Mouse (Mus musculus): Measurements from ENCODE around the gene Cyth1.

Gene Cyth1

DNA sequence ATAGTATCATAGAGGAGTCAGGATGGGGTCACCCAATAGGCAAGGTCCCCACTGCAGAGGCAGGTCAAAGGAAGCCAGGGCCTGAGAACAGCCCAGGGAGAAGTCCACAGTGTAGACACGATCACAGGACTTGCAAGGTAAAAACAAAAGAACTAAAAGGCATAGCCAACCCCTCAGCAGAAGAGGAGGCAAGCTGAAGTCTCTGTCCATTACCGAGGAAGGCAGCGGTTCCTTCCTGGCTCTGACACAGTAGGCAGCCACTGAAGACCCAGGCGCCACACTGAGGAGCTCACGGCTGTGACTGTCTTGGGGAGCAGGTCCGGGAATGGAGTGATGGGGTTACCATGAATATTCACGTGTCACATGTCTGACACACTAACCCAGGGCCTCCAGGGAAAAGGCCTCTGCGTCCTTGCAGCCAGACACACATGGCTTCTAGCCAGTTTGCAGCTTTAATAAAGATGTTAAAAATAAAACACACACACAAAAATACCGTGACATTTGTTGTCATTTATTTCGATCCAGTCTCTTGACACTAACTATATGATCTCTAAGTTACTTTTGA is 51.5 kb downstream of the Cyth1 start:
- no peak for DNase-seq

DNA sequence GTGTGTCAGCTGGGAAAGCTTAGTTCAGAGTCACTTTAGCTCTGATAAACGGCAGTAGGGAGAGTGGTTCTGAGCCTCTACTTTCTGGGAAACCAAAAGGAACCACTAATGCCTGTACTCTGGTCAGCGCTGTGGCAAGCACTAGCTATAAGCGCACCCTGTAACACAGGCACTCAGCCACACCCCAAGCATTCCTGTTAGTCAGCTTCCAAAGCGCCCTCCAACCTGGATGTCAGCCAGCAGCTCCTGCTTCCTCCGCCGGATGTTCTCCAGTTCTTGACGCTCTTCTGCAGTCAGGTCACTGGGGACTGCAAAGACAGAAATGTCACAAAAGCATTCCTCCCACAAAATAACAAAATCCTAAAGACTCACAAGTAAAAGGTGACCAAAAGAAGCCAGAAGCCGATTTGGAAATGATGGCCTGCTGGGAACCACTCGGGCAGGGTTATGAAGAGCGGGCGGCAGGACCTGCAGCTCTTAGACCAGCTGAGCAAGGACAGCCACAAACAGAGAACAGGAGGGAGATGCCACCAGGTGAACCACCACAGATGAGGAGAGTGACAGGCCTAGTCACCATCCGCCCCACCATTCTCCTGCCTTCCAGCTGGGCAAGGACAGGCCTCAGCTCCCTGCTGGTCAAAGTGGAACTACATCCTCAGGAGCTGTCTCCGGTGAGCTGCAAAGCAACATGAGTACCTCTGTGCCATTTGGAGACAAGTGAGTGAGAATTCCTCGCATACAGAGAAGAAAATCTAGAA is 54.8 kb downstream of the Cyth1 start:
- DNase-seq = peak; percentile 83 to 89

DNA sequence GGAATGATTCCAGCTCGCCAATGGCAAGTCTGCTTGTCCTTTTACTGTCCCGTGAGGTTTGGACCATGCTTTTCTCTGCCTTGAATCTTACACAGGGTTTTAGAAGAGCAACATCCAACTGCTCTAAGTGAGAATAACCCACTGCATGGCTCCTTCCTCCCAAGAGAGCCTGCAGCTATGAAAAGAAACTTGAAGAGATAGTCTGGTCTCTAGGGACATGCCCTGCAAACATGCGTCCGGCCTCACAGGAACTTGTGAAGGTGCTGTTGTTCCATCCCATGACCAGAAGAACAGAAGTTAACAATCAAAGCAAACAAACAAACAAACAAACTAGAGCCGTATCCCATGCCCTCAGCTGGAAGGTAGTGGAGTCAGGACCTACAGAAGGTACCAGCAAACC is 55.4 kb downstream of the Cyth1 start:
- DNase-seq = no peak

DNA sequence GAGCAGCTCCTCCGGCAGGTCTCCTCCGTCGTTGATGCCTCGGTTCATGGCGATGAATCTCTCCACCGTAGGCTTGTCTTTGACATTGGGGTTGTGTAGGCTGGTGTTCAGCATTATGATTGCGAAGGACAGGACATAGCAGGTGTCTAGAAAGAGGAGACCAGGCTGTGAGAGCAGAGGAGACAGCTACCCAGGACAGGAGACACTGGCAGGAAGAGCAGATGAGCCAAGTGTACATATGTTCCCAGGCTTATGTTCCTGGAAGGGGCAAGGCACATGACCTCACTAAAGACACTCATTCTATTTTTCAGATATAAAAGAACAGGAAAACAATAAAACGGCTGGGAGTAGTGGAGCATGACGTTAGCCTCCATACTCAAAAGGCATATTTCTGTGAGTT is 65.6 kb downstream of the Cyth1 start:
- no peak for DNase-seq

DNA sequence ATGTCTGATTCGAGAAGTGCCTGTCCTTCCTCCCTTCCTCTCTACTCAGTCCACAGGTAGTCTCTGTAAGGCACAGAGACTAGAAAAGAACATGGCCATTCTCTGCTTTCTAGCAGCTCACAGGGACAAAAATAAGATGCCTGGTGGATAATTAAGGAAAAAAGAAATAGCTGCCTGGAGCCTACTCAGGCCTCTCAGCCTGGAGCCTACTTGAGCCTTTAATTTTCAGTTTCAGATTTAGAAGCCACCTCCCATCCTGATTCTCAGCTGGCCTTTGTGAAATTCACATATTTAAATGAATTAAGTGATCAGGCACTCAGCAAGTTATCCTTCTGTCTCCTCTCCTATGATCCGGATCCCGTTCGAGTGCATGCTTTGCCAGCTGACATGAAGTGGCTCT is 66.0 kb downstream of the Cyth1 start:
- DNase-seq = no peak

DNA sequence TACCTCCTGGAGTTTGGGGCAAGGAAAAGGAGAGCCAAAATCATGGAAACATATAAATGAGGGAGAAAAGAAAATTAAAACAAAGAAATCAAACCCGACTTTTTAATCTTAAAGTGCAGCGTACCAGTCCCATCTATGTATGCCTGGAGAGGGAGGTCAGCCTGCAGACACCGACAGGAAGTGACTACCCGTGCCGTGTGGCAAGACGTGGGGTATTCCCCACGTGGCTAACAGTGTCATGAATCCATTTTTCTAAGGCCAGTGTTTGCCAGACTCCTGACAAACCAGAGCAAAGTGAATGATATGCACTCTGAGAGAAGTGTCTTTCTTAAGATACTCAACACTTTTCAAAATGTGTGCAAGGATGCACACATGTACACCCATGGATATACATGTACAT is 68.2 kb downstream of the Cyth1 start:
- no peak for DNase-seq

GRCm38 (mm10) chr11:118178236-118178635 is 70.2 kb downstream of the Cyth1 start:
- DNase-seq = no peak

- DNase-seq = no peak
These were observed 73.6 kb downstream of the Cyth1 start for GRCm38 (mm10) chr11:118174752-118175151.

GRCm38 (mm10) chr11:118172768-118173167 is 75.6 kb downstream of the Cyth1 start:
- no peak for DNase-seq

DNA sequence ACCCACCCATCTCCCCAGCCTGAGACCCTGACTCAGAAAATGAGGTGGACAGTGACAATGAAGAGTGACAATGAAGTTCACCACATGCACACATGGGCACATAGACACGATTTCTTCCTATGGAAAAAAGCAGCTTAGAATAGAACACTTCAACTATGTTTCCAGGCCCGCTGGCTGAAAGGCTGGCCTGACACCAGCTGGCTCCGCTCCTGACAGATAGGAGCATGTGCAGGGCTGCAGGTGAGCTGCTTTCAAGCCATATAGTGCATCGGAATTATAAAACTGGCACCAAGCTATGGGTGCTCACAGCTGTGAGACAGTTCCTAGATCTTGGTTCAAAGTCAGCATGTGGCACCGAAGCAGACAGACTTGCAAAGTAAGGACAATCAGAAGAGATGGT is 78.1 kb downstream of the Cyth1 start:
- no peak for DNase-seq

GRCm38 (mm10) chr11:118168714-118169113 is 79.7 kb downstream of the Cyth1 start:
- DNase-seq = no peak

GRCm38 (mm10) chr11:118166626-118167025 is 81.8 kb downstream of the Cyth1 start:
- DNase-seq = no peak

GRCm38 (mm10) chr11:118165681-118166080 is 82.7 kb downstream of the Cyth1 start:
- peak; percentile 56 to 70 for DNase-seq

GRCm38 (mm10) chr11:118164566-118164965 is 83.8 kb downstream of the Cyth1 start:
- DNase-seq = no peak

DNA sequence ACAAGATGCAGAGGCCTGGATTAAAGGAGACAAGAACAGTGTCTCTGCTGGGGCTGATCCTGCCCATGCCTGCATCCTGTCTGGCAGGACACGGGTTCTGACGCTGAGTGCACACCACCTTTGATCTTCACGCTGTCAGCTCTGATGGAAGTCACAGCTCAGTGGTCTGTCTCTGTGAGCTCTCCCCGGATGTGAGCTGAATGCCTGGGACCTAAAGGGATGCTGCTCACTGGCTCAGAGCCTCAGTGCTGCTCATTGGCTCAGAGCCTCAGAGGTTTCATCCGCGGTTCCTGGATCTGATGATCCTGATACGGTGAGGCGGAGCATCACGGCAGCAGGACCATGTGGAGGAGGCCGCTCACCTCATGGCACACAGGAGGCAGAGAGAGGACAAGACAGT is 86.1 kb downstream of the Cyth1 start:
- peak; percentile 45 to 58 for DNase-seq

DNA sequence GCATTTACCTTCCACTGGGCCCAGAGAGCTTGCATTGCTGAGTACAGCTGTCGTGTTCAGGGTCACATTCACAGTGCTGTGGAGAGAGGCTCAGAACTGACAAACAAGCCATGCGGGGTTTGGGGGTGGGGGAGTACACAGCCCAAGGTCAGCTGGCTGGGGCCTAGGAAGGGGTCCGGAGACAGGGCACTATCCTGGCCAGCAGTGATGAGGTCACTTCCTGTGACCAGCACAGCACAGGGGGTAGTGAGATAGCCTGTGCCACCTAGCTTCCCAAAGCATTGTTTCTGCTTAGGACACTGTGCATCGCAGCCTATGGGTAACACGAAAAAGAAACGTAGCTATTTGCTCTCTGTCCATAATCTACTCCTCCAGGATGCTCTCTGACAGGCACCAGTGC is 87.2 kb downstream of the Cyth1 start:
- peak; percentile 31 to 37 for DNase-seq

GRCm38 (mm10) chr11:118160763-118161162 is 87.6 kb downstream of the Cyth1 start:
- DNase-seq = peak in 1 of 2 experiments; percentile 15

DNA sequence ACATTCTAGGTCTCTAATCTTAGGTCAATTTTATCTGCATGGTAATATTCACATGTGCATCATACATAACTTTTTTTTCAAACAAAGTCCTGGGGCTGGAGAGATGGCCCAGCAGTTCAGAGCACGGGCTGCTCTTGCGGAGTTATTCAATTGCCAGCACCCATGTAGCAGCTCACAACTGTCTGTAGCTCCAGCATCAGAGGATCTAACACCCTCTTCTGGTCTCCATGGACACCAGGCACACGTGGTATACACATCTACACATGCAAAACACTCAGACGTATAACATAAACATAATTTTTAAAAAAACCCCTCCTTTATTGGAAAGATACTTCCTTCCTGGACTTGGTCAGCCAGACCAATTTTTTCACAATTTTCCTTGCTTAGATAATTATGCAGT is 89.6 kb downstream of the Cyth1 start:
- DNase-seq = no peak

- peak in 1 of 2 experiments; percentile 44 for DNase-seq
These were observed 91.8 kb downstream of the Cyth1 start for GRCm38 (mm10) chr11:118156480-118157060.

GRCm38 (mm10) chr11:118152964-118153363 is 95.4 kb downstream of the Cyth1 start:
- no peak for DNase-seq

- DNase-seq = no peak
These were observed 96.8 kb downstream of the Cyth1 start for GRCm38 (mm10) chr11:118151423-118152180.

- peak; percentile 59 to 71 for DNase-seq
These were observed 98.2 kb downstream of the Cyth1 start for GRCm38 (mm10) chr11:118150115-118150701.
